Mouse (Mus musculus) CH12.LX (cell line): ENCODE results near the gene Spp2. TPM values are rescaled to one million over a fixed set of nuclear protein-coding genes. Genes with fewer than 3 reads are reported as not detected.

ENCODE experiments used
- DNase-seq: peaks from one replicate; pipeline ENCODE4 v3.0.0-alpha.2; 2013; ENCODE audit errors: extremely low read depth
- H3K27ac ChIP-seq: 2 replicates; pipeline ENCODE4 v1.5.1; 2012; ENCODE audit warnings: low read depth, mild to moderate bottlenecking, control low read depth, moderate library complexity; ENCODE audit not compliant: insufficient read depth
- H3K27me3 ChIP-seq: replicated peaks from 2 replicates; pipeline ENCODE3; 2012; ENCODE audit warnings: inconsistent platforms
- H3K36me3 ChIP-seq, 2 experiments: replicated peaks in 1 of 2; 2 replicates each; pipeline versions ENCODE3 to v1.6.1; 2012; ENCODE audit warnings: inconsistent platforms in 1 of 2, low read length in 1 of 2, mild to moderate bottlenecking in 1 of 2, mixed read lengths in 1 of 2, moderate library complexity in 1 of 2; ENCODE audit not compliant: control insufficient read depth in 1 of 2, insufficient read depth in 1 of 2
- H3K4me1 ChIP-seq, 2 experiments: 2 replicates each; pipeline ENCODE4 v1.6.1; 2012; ENCODE audit warnings: inconsistent platforms in 1 of 2, moderate library complexity in 1 of 2; ENCODE audit not compliant: insufficient read depth in 2 of 2, control insufficient read depth in 1 of 2
- H3K4me2 ChIP-seq: 2 replicates; pipeline ENCODE4 v1.6.1; 2012; ENCODE audit warnings: low read depth, mild to moderate bottlenecking, control low read depth; ENCODE audit not compliant: poor library complexity, insufficient read depth, severe bottlenecking
- H3K4me3 ChIP-seq, 3 experiments: fragments of 150-350 bp in 1 of 3; sonication (generic) in 1 of 3; replicated peaks in 1 of 3; 2 replicates each; pipeline versions ENCODE3 to v1.5.1; 2011 to 2012; ENCODE audit warnings: low read depth in 2 of 3, low read length in 2 of 3, mild to moderate bottlenecking in 2 of 3, moderate library complexity in 2 of 3, control low read depth in 1 of 3, improper control_type of control experiment in 1 of 3, inconsistent platforms in 1 of 3, mixed read lengths in 1 of 3; ENCODE audit not compliant: poor library complexity in 1 of 3
- H3K79me2 ChIP-seq: replicated peaks from 2 replicates; pipeline ENCODE4 v1.6.1; 2012; ENCODE audit warnings: mild to moderate bottlenecking, moderate library complexity; ENCODE audit not compliant: control insufficient read depth, poor library complexity, insufficient read depth, severe bottlenecking; ENCODE audit errors: extremely low read depth
- H3K9ac ChIP-seq: 2 replicates; pipeline ENCODE4 v1.6.1; 2012; ENCODE audit warnings: low read depth, mild to moderate bottlenecking, control low read depth, moderate library complexity; ENCODE audit not compliant: insufficient read depth
- H3K9me3 ChIP-seq: replicated peaks from 2 replicates; pipeline ENCODE3; 2012; ENCODE audit warnings: low read length, inconsistent platforms, mixed read lengths
- CHD1 ChIP-seq: IDR thresholded peaks from 2 replicates; pipeline ENCODE4 v1.6.1; 2012; ENCODE audit warnings: low read depth, low read length, improper control_type of control experiment, inconsistent platforms
- CHD2 ChIP-seq: IDR thresholded peaks from 2 replicates; pipeline ENCODE4 v1.6.1; 2011; ENCODE audit warnings: low read length, improper control_type of control experiment
- CTCF ChIP-seq, 2 experiments: IDR thresholded peaks in 1 of 2; conservative IDR thresholded peaks in 1 of 2; 2 replicates each; pipeline ENCODE4 v1.5.1; 2011 to 2012; ENCODE audit warnings: low read depth in 2 of 2, low read length in 2 of 2, improper control_type of control experiment in 1 of 2, inconsistent platforms in 1 of 2, mild to moderate bottlenecking in 1 of 2, moderate library complexity in 1 of 2
- E2F4 ChIP-seq: IDR thresholded peaks from 2 replicates; pipeline ENCODE4 v1.6.1; 2011; ENCODE audit warnings: low read depth, low read length, improper control_type of control experiment; ENCODE audit not compliant: insufficient replicate concordance
- ELF1 ChIP-seq: IDR thresholded peaks from 2 replicates; pipeline ENCODE4 v1.6.1; 2014; ENCODE audit warnings: low read depth, mild to moderate bottlenecking, inconsistent platforms, low read length, improper control_type of control experiment
- ETS1 ChIP-seq: conservative IDR thresholded peaks from 2 replicates; pipeline ENCODE4 v1.6.1; 2012; ENCODE audit warnings: low read depth, mild to moderate bottlenecking, inconsistent platforms, low read length, improper control_type of control experiment, moderate library complexity
- JUN ChIP-seq: IDR thresholded peaks from 2 replicates; pipeline ENCODE4 v1.6.1; 2011; ENCODE audit warnings: low read depth, mild to moderate bottlenecking, low read length, improper control_type of control experiment, moderate library complexity; ENCODE audit not compliant: insufficient read depth
- JUND ChIP-seq: conservative IDR thresholded peaks from 2 replicates; pipeline ENCODE4 v1.6.1; 2011; ENCODE audit warnings: low read depth, low read length, improper control_type of control experiment
- MAFK ChIP-seq: IDR thresholded peaks from 2 replicates; pipeline ENCODE4 v1.6.1; 2011; ENCODE audit warnings: low read length, improper control_type of control experiment; ENCODE audit not compliant: insufficient replicate concordance
- MXI1 ChIP-seq: IDR thresholded peaks from 2 replicates; pipeline ENCODE4 v1.6.1; 2011; ENCODE audit warnings: mild to moderate bottlenecking, low read depth, low read length, improper control_type of control experiment
- NELFE ChIP-seq: IDR thresholded peaks from 2 replicates; pipeline ENCODE4 v1.6.1; 2011; ENCODE audit warnings: low read depth, low read length, improper control_type of control experiment
- PAX5 ChIP-seq: IDR thresholded peaks from 2 replicates; pipeline ENCODE4 v1.6.1; 2012; ENCODE audit warnings: low read length, inconsistent platforms, mixed read lengths
- POLR2A ChIP-seq: IDR thresholded peaks from 2 replicates; pipeline ENCODE4 v1.6.1; 2011; ENCODE audit warnings: low read depth, mild to moderate bottlenecking, improper control_type of control experiment, low read length
- USF1 ChIP-seq: IDR thresholded peaks from 2 replicates; pipeline ENCODE4 v1.6.1; 2014; ENCODE audit warnings: low read depth, mild to moderate bottlenecking, inconsistent platforms, low read length, improper control_type of control experiment
- USF2 ChIP-seq: conservative IDR thresholded peaks from 2 replicates; pipeline ENCODE4 v1.6.1; 2011; ENCODE audit warnings: low read depth, low read length, improper control_type of control experiment
- ZC3H11A ChIP-seq: IDR thresholded peaks from 2 replicates; pipeline ENCODE4 v1.6.1; 2012; ENCODE audit warnings: low read depth, mild to moderate bottlenecking, inconsistent platforms, low read length, improper control_type of control experiment
- ZKSCAN1 ChIP-seq: IDR thresholded peaks from 2 replicates; pipeline ENCODE4 v1.6.1; 2012; ENCODE audit warnings: low read depth, inconsistent platforms, low read length, improper control_type of control experiment, borderline replicate concordance
- ZMIZ1 ChIP-seq: IDR thresholded peaks from 2 replicates; pipeline ENCODE4 v1.6.1; 2012; ENCODE audit warnings: low read depth, mild to moderate bottlenecking, inconsistent platforms, low read length, improper control_type of control experiment
- ZNF384 ChIP-seq: IDR thresholded peaks from 2 replicates; pipeline ENCODE4 v1.6.1; 2012; ENCODE audit warnings: low read depth, low read length, improper control_type of control experiment, inconsistent platforms
- dilution Hi-C: fragments of 300-500 bp; cut with MboI; formaldehyde crosslinking; loops from 2 replicates; pipeline ENCODE4 v1.14.3; 2020; ENCODE audit warnings: low sequenced_read_pairs; ENCODE audit not compliant: extremely low pct_unique_long_range_greater_than_20kb, extremely low pct_ligation_motif_present
- in situ Hi-C: fragments of 300-500 bp; cut with MboI; formaldehyde crosslinking; loops from 3 replicates; pipeline ENCODE4 v1.14.3; 2019; ENCODE audit warnings: low sequenced_read_pairs, low pct_ligation_motif_present, low pct_unique_long_range_greater_than_20kb, mixed read lengths
- polyA plus RNA-seq: library from polyadenylated mRNA; unstranded; fragments of >175 nt; gene quantifications from 2 replicates; pipeline ENCODE4 v1.2.1, GENCODE M21; 2012; ENCODE audit warnings: low read depth; ENCODE audit not compliant: insufficient read length
- total RNA-seq, 2 experiments: library from RNA; depleted of rRNA; stranded (reverse); fragments of 300-350 nt in 1 of 2; fragments of >200 nt in 1 of 2; gene quantifications; 2 replicates each; pipeline ENCODE4 v1.2.3; 2012 to 2014

The Spp2 gene
- total and polyA plus RNA-seq, 3 experiments, result not detected

GRCm38 (mm10) chr1:88406078-88406806 is 519 bp upstream of the Spp2 start:
- DNase-seq, result no peak
- Histone ChIP-seq H3K9ac (no peak overlapping the region), H3K79me2 (no peaks in the 10 kb centered on the region), H3K36me3 (no peaks in the 10 kb centered on the region), H3K4me1 (no peaks in the 10 kb centered on the region), H3K4me3 (no peak overlapping the region), H3K4me2 (no peak overlapping the region), H3K27ac (no peak overlapping the region), H3K27me3 (peaks cover 31% of the 10 kb centered on the region), H3K9me3 (peaks cover 2% of the 10 kb centered on the region)
- in situ Hi-C loops (no loop called here), dilution Hi-C loops (no loop called here)
- no peak for TF ChIP-seq CTCF (conservative IDR thresholded peaks at IDR 0.05 in 1 of 2, IDR thresholded peaks at IDR 0.05 in 1 of 2; ENCODE audit: low read depth in 2 of 2, low read length in 2 of 2)
- TF ChIP-seq MAFK, result no peak
- TF ChIP-seq ZNF384, result no peak
- no peak for TF ChIP-seq USF1
- no peak for TF ChIP-seq ZKSCAN1
- TF ChIP-seq ZMIZ1, result no peak
- no peak for TF ChIP-seq CHD2
- no peak for TF ChIP-seq JUND
- TF ChIP-seq ETS1, result no peak
- no peak for TF ChIP-seq ELF1
- TF ChIP-seq E2F4, result no peak
- no peak for TF ChIP-seq MXI1
- TF ChIP-seq JUN, result no peak

GRCm38 (mm10) chr1:88408340-88408739 is 1.6 kb downstream of the Spp2 start:
- Histone ChIP-seq H3K36me3 (no peaks in the 10 kb centered on the region), H3K4me1 (no peaks in the 10 kb centered on the region), H3K27me3 (peaks cover 29% of the 10 kb centered on the region), H3K9me3 (peaks cover 2% of the 10 kb centered on the region), H3K4me3 (no peak overlapping the region), H3K4me2 (no peak overlapping the region), H3K27ac (no peak overlapping the region)
- dilution Hi-C loops (no loop called here), in situ Hi-C loops (no loop called here)
- no peak for DNase-seq
- no peak for TF ChIP-seq MXI1
- TF ChIP-seq PAX5, result no peak
- TF ChIP-seq ZC3H11A, result no peak
- no peak for TF ChIP-seq CHD2
- no peak for TF ChIP-seq NELFE
- TF ChIP-seq CHD1, result no peak
- no peak for TF ChIP-seq POLR2A
- no peak for TF ChIP-seq USF2
- TF ChIP-seq, all 38 proteins: peak for 0
- Histone ChIP-seq H3K9ac (no peak overlapping the region), H3K79me2 (no peaks in the 10 kb centered on the region)
